Mouse (Mus musculus) spleen, postnatal 4 days (tissue): ENCODE measurements around the gene Apol7e.
"Not testable (repeated sequence)": the region's sequence is repeated elsewhere in the genome, so short reads cannot be mapped to it uniquely, and the experiment has no call there.

Experiments used
- DNase-seq, 2 experiments: peaks; one replicate each; pipeline ENCODE4 v3.0.0; 2022; ENCODE audit warnings: low spot score in 2 of 2

Gene Apol7e

GRCm38 (mm10) chr15:77740511-77741297, 42.0 kb downstream of the Apol7e start:
- peak in 1 of 2 experiments; percentile 59 for DNase-seq

- not testable (repeated sequence) for DNase-seq
Measured at GRCm38 (mm10) chr15:77741556-77741955, 42.9 kb downstream of the Apol7e start.

GRCm38 (mm10) chr15:77744632-77745031, 46.0 kb downstream of the Apol7e start:
- no peak for DNase-seq

- DNase-seq = no peak
Measured at GRCm38 (mm10) chr15:77745081-77745480, 46.4 kb downstream of the Apol7e start.

- no peak for DNase-seq
Measured at GRCm38 (mm10) chr15:77746326-77746725, 47.7 kb downstream of the Apol7e start.

- DNase-seq = no peak
Measured at GRCm38 (mm10) chr15:77748414-77748813, 49.8 kb downstream of the Apol7e start.

- DNase-seq = no peak
Measured at GRCm38 (mm10) chr15:77749717-77750116, 51.1 kb downstream of the Apol7e start.

GRCm38 (mm10) chr15:77750461-77750860, 51.8 kb downstream of the Apol7e start:
- DNase-seq = no peak

GRCm38 (mm10) chr15:77752443-77752842, 53.8 kb downstream of the Apol7e start:
- DNase-seq = no peak

- peak; percentile 80 to 84 for DNase-seq
Measured at GRCm38 (mm10) chr15:77755132-77755531, 56.5 kb downstream of the Apol7e start.

- peak; percentile 31 to 70 for DNase-seq
Measured at GRCm38 (mm10) chr15:77756081-77756480, 57.4 kb downstream of the Apol7e start.

- peak; percentile 84 to 91 for DNase-seq
Measured at GRCm38 (mm10) chr15:77756848-77757247, 58.2 kb downstream of the Apol7e start, which contains the start of gene Apol8. Gene Apol8, minus strand, starts transcription at chr15:77757003.

- no peak for DNase-seq
Measured at GRCm38 (mm10) chr15:77757586-77758226, 59.0 kb downstream of the Apol7e start.

GRCm38 (mm10) chr15:77760037-77760436, 61.4 kb downstream of the Apol7e start:
- no peak for DNase-seq

GRCm38 (mm10) chr15:77761083-77761482, 62.4 kb downstream of the Apol7e start:
- DNase-seq = no peak

GRCm38 (mm10) chr15:77761561-77762380, 63.1 kb downstream of the Apol7e start:
- DNase-seq = peak; percentile 54 to 80

GRCm38 (mm10) chr15:77763050-77763449, 64.4 kb downstream of the Apol7e start:
- DNase-seq = no peak

GRCm38 (mm10) chr15:77763702-77764101, 65.0 kb downstream of the Apol7e start:
- DNase-seq = no peak

GRCm38 (mm10) chr15:77764391-77765006, 65.8 kb downstream of the Apol7e start:
- DNase-seq = no peak

GRCm38 (mm10) chr15:77765484-77766093, 66.9 kb downstream of the Apol7e start:
- DNase-seq = no peak

GRCm38 (mm10) chr15:77766981-77767380, 68.3 kb downstream of the Apol7e start:
- no peak for DNase-seq
